Mouse (Mus musculus) liver, embryonic 14.5 days (tissue): ENCODE data around the gene Mthfd1l. TPM values are rescaled to one million over a fixed set of nuclear protein-coding genes. Genes with fewer than 3 reads are reported as not detected.

Experiments used
- ATAC-seq: fragments of 200-750 bp; cut with Nextera tagmentation; 2 replicates; pipeline ENCODE4 v1.8.0; 2017; ENCODE audit warnings: moderate number of reproducible peaks, mild to moderate bottlenecking, moderate library complexity; ENCODE audit not compliant: insufficient read depth
- DNase-seq, 3 experiments: peaks; one replicate each; pipeline ENCODE4 v3.0.0-alpha.2; 2012 to 2013; ENCODE audit warnings: low read depth in 3 of 3, low spot score in 3 of 3
- H3K27ac ChIP-seq: fragments of 300-500 bp; sonication (generic); 2 replicates; pipeline ENCODE4 v1.5.1; 2014; ENCODE audit warnings: moderate library complexity, mild to moderate bottlenecking, control low read depth, inconsistent platforms
- H3K27me3 ChIP-seq: fragments of 300-500 bp; sonication (generic); 2 replicates; pipeline ENCODE4 v1.6.1; 2014; ENCODE audit warnings: mild to moderate bottlenecking, low read length, moderate library complexity; ENCODE audit not compliant: control insufficient read depth, insufficient read depth
- H3K36me3 ChIP-seq: fragments of 300-500 bp; sonication (generic); replicated peaks from 2 replicates; pipeline ENCODE4 v1.6.1; 2014; ENCODE audit warnings: low read depth; ENCODE audit not compliant: control insufficient read depth, insufficient read depth
- H3K4me1 ChIP-seq, 2 experiments: fragments of 200-500 bp in 1 of 2; fragments of 300-500 bp in 1 of 2; sonication (generic) in 1 of 2; replicated peaks; 2 replicates each; pipeline ENCODE4 v1.6.1; 2012 to 2014; ENCODE audit warnings: antibody characterized with exemption in 1 of 2, inconsistent platforms in 1 of 2, low read length in 1 of 2; ENCODE audit not compliant: control insufficient read depth in 2 of 2, insufficient read depth in 2 of 2
- H3K4me2 ChIP-seq: fragments of 300-500 bp; sonication (generic); 2 replicates; pipeline ENCODE4 v1.6.1; 2014; ENCODE audit warnings: low read depth, mild to moderate bottlenecking, control low read depth, moderate library complexity
- H3K4me3 ChIP-seq, 2 experiments: fragments of 200-500 bp in 1 of 2; fragments of 300-500 bp in 1 of 2; sonication (generic) in 1 of 2; 2 replicates each; pipeline ENCODE4 v1.5.1; 2012 to 2014; ENCODE audit warnings: low read depth in 2 of 2, low read length in 2 of 2, mild to moderate bottlenecking in 2 of 2, control low read depth in 1 of 2, inconsistent platforms in 1 of 2, moderate library complexity in 1 of 2; ENCODE audit not compliant: insufficient read depth in 1 of 2
- H3K9ac ChIP-seq: fragments of 300-500 bp; sonication (generic); replicated peaks from 2 replicates; pipeline ENCODE4 v1.6.1; 2014; ENCODE audit warnings: mild to moderate bottlenecking, control low read depth, moderate library complexity
- H3K9me3 ChIP-seq: fragments of 300-500 bp; sonication (generic); 2 replicates; pipeline ENCODE4 v1.6.1; 2016; ENCODE audit warnings: low read length, mixed read lengths; ENCODE audit not compliant: control insufficient read depth
- CTCF ChIP-seq: IDR thresholded peaks from 2 replicates; pipeline ENCODE4 v1.5.1; 2016; ENCODE audit warnings: antibody characterized with exemption, low read depth, control low read depth
- EP300 ChIP-seq: IDR thresholded peaks from 2 replicates; pipeline ENCODE4 v1.6.1; 2016; ENCODE audit warnings: antibody characterized with exemption, low read depth
- WGBS: fragments of 180-500 bp; shearing (Covaris S2); extraction: QIAGEN DNeasy Blood & Tissue Kit; methylation state at CpG from one replicate; pipeline ENCODE4 v1.1.7; 2014; ENCODE audit not compliant: insufficient replicate concordance; 5-methylcytosine and 5-hydroxymethylcytosine counted together
- polyA plus RNA-seq, 2 experiments: library from polyadenylated mRNA; depleted of rRNA in 1 of 2; stranded (reverse) in 1 of 2; unstranded in 1 of 2; fragments of >200 nt; fragmentation: Nextera tagmentation in 1 of 2; extraction: Ambion mirVana in 1 of 2; gene quantifications; 2 replicates each; pipeline versions ENCODE4 v1.2.1 to v1.2.3; 2012 to 2014

Gene Mthfd1l
- polyA plus RNA-seq, 2 experiments = 18.5 to 19.2 TPM

GRCm38 (mm10) chr10:4130034-4130607, 157.2 kb downstream of the Mthfd1l start:
- TF ChIP-seq CTCF (no peak), EP300 (no peak)
- WGBS = 57% methylated on average over 11 of the region's 11 CpGs
- no peak for ATAC-seq

GRCm38 (mm10) chr10:4132735-4133134, 159.8 kb downstream of the Mthfd1l start:
- 64% methylated on average over 7 of the region's 7 CpGs for WGBS
- Histone ChIP-seq H3K9me3 (no peaks in the 10 kb centered on the region), H3K9ac (no peak overlapping the region), H3K4me1 (peaks cover 0 to 12% of the 10 kb centered on the region in 2 experiments; a peak in 2 of 4 replicates), H3K4me3 (no peak overlapping the region), H3K27ac (no peak overlapping the region), H3K4me2 (no peak overlapping the region), H3K27me3 (no peaks in the 10 kb centered on the region), H3K36me3 (no peaks in the 10 kb centered on the region)
- no peak for TF ChIP-seq EP300
- no peak for TF ChIP-seq CTCF
- no peak for DNase-seq
- no peak for ATAC-seq

More at GRCm38 (mm10) chr10:4130034-4130607, 157.2 kb downstream of the Mthfd1l start:
- no peak for DNase-seq
- no peak overlapping the region for H3K4me3 ChIP-seq
- H3K4me2 ChIP-seq = no peak overlapping the region
- H3K27ac ChIP-seq = no peak overlapping the region
- H3K27me3 ChIP-seq = no peaks in the 10 kb centered on the region
- H3K4me1 ChIP-seq = peaks cover 6 to 18% of the 10 kb centered on the region in 2 experiments; a peak in 3 of 4 replicates
- H3K9ac ChIP-seq = no peak overlapping the region
- H3K36me3 ChIP-seq = no peaks in the 10 kb centered on the region
- no peaks in the 10 kb centered on the region for H3K9me3 ChIP-seq

GRCm38 (mm10) chr10:4135100-4135764, 162.3 kb downstream of the Mthfd1l start:
- ATAC-seq (peak; percentile 81), DNase-seq (peak in 1 of 3 experiments; percentile 17)
- TF ChIP-seq EP300 = no peak
- TF ChIP-seq CTCF = no peak
- H3K27me3 ChIP-seq = no peaks in the 10 kb centered on the region
- H3K4me2 ChIP-seq = peak overlapping the region; percentile 37
- no peak overlapping the region for H3K9ac ChIP-seq
- H3K27ac ChIP-seq = no peak overlapping the region
- 67% methylated on average over 5 of the region's 5 CpGs for WGBS
- H3K9me3 ChIP-seq = no peaks in the 10 kb centered on the region
- H3K4me3 ChIP-seq = peak overlapping the region in 1 of 2 experiments; percentile 32; a peak in 2 of 4 replicates
- H3K36me3 ChIP-seq = no peaks in the 10 kb centered on the region
- peaks cover 0 to 9% of the 10 kb centered on the region in 2 experiments; a peak in 2 of 4 replicates for H3K4me1 ChIP-seq

- Histone ChIP-seq H3K4me3 (no peak overlapping the region), H3K9ac (no peak overlapping the region), H3K27ac (no peak overlapping the region), H3K4me1 (peaks cover 0 to 7% of the 10 kb centered on the region in 2 experiments; a peak in 2 of 4 replicates), H3K36me3 (no peaks in the 10 kb centered on the region), H3K9me3 (no peaks in the 10 kb centered on the region), H3K27me3 (no peaks in the 10 kb centered on the region), H3K4me2 (no peak overlapping the region)
- WGBS = 65% methylated on average over 3 of the region's 3 CpGs
- no peak for ATAC-seq
- no peak for TF ChIP-seq CTCF
- no peak for TF ChIP-seq EP300
- DNase-seq = no peak
Observed at GRCm38 (mm10) chr10:4139531-4139930, 166.6 kb downstream of the Mthfd1l start.

- Histone ChIP-seq H3K9ac (no peak overlapping the region), H3K4me1 (no peaks in the 10 kb centered on the region), H3K9me3 (no peaks in the 10 kb centered on the region), H3K27me3 (no peaks in the 10 kb centered on the region), H3K27ac (no peak overlapping the region), H3K4me2 (no peak overlapping the region), H3K4me3 (no peak overlapping the region), H3K36me3 (no peaks in the 10 kb centered on the region)
- WGBS = 80% methylated on average over 7 of the region's 7 CpGs
- ATAC-seq (no peak), DNase-seq (no peak)
- TF ChIP-seq EP300 (no peak), CTCF (no peak)
Observed at GRCm38 (mm10) chr10:4141689-4142088, 168.8 kb downstream of the Mthfd1l start.
